Mouse (Mus musculus): ENCODE measurements around the gene Hoxa6.

Gene Hoxa6

DNA sequence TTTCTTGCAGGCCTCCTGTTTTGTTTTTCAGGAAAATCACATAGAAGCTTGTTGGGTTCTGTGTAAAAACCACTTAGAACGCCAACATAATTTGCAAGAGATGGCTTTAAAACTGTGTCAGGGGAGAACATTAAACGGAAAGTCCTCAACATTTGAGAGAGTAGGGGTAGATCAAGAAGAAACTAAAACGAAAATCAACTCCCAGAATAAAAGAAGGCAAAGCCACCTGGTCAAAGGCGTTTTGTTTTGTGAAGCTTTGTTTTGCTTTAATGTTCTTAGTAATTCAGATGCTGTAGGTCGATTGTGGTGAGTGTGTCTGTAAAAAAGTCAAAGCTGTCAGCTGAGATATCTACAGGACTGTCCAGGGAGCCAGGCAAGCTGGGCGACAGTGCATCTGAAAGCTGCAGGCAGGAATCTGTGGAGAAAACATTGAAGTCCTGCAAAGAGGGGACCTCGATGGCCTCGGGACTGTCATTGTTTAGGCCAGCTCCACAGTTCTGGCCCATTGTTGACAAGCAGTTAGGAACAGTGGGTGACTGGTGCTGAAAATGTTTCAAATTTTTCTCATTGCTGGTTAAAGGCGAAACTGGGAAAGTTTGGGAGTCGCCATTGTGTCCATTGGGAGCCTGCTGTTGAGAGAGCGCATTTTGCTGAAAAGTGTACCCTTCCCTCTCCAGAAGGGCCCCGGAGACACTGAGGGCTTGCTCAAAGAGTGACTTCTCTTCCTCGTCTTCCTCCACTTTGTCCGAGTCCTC, 45.7 kb downstream of the Hoxa6 start:
- no peak for DNase-seq (ENCODE audit: low spot score)

DNA sequence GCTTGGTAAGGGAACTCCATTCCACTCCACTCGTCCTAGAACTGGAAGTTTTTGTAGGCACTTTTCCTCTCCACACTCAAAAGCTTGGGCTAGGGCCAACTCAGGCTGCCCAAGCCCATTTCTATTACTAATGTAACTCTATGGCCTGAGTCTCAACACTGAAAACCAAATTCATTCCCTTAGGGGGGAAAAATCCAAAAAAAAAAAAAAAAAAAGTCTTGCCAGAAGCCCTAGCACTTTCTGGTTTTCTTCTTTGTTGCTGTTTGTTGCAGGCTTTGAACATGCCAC, 46.5 kb downstream of the Hoxa6 start:
- no peak for DNase-seq (ENCODE audit: low spot score)

DNA sequence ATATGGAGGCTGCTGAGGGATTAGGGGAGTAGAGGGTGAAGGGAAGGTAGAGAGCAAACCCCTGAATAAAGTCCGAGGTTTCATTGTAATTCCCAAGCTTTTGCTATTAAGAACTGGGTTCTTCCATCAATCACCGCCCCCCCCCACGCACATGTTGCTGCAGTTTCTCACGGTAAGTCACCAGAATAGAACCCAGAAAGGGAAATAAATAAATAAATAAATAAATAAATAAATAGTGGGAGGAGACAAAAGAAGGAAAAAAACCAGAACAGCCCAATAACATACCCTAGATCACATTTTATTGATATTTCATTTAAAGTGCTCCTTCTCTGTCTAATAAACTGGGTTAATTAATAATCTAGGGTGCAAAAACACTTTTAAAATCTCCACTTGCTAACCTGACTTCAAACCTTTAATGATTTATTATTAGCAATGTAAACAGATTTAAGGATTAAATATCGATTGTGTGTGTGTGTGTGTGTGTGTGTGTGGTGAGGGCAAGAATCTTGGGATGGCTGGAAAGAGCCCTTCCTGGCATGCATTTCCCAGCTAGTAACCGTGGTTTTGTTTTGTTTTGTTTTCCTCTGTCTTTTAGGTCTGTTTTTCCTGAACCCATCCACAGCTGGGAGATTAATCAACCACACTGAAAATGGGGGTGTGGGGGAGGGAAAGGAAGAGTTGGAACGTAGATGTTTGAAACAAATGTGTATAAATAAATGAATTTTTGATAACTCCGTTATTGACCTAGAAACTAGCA, 47.0 kb downstream of the Hoxa6 start:
- DNase-seq (ENCODE audit: low spot score) = no peak

DNA sequence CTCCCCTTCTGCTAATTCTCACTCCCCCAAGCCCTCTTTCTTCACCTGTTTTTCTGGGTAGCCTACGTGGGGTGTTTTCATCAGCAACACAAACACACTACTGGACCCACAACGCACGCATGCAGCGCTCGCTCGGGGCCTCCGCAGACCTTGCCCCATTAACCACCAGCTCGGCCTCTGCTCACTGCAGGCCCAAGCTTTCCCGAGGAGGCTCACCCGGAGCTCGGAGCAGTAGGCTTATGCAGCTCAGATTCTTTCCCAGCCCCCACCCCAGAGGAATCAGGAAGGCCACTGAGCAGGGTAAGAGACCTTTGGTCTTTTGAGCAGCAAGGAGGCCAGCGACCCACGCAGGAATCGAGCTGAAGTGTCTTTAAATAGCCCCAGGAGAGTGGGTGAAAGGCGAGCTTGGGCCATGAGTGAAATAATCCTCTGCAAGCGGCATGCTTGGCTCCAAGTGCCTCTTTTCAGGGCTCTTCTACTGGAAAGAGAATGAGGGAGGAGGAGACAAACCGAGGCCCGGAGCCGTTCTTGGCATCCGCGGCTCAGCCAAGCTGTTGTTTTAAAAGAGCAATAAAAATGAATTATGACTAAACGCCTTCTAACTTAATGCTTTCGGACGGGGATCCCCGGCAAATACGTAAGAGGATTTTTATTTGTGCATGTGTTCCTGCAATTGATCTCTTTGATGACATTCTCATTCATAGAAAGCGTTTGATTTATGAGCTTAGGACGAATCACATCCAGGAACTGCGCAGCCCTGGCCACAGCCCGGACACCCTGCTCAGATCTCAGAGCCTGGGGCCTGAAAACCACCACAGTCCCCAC, 47.8 kb downstream of the Hoxa6 start:
- DNase-seq (ENCODE audit: low spot score) = no peak

DNA sequence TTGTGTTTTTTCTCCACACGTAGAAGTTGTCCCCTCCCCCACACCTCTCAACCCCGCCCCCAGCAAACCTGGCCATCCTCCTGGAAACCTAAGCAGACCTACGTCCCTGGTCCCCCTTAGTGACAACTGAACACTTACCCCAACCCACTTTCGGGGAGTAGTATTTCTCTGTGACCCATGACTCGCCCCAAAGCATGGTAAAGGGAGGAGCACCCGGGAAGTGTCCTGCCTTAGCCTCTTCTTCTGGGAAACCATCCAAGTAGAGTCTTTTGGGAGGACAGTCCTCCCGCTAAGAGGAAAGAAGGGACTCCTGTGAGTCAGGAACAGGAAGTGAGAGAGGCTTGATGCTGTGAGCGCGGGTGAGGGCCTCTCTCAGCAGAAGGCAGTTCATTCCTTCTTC, 48.5 kb downstream of the Hoxa6 start:
- no peak for DNase-seq (ENCODE audit: low spot score)

DNA sequence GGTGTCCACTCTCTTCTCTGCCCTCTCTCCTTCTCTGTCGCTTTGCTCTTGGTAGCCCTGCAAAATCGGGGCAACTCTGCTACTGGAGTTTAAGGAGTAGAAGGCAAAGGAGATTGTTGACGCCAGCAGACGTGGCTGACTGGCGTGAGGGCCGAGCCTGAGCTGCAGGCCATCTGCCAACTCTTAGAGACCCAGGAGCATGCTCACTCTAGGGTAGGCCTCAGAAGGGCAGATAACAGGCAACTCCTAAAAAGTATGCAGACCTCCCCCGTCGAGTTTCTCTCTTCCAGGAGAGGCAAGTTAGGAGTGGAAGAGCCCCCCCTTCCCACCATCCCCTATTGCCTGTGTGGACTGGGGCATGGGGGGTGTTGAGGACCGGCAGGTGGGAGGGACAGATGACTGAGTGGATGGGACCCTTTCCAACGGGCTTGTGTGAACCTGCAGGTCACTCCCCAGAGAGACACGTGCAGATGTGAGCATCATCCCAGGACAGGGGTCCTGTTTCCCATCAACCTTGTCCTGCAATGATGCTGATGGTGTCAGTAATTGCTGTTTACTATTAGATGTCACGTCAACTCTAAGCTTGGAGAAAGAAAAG, 49.3 kb downstream of the Hoxa6 start:
- DNase-seq (ENCODE audit: low spot score) = no peak

DNA sequence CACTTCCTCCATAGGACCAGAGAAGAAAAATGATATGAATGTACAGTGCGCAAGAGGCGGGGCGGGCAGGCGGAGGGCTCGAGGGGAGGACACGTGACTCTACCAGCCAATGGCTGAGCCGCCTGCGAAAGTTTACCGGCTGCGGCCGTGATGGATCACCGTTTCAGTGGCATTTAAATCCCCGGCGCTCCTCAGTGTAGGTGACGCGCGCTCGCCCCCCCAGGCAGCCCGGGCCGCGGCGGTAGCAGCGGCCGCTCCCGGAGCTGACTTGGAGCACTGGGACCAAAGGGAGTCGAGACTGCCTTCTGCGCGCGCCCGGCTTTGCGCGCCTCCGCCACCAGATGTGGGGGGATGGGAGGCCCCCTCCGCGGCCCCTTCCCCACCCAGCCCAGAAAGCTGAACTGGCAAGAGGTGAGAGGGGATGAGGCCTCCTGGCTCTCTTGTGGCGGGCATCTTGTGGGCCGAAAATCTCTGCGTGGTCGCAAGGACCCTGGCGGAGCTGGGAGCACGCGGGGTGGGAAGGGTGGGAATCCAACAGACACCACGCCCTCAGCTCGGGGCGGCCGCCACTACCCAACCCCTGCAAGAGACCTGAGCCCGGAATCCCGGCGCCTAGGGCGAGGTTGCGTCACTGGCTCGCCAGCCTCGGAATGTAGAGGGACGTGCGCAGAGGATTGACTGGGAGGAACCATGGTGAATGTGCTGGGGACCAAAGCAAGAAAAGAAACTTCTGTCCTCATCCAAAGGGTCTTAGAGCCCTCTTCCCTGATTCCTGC, 50.1 kb downstream of the Hoxa6 start, which contains the start of gene Hoxa1:
TSS of gene Hoxa1 (minus strand) at position 42 of the 776 bp plus-strand sequence.
- peak; percentile 5 for DNase-seq (ENCODE audit: low spot score)

DNA sequence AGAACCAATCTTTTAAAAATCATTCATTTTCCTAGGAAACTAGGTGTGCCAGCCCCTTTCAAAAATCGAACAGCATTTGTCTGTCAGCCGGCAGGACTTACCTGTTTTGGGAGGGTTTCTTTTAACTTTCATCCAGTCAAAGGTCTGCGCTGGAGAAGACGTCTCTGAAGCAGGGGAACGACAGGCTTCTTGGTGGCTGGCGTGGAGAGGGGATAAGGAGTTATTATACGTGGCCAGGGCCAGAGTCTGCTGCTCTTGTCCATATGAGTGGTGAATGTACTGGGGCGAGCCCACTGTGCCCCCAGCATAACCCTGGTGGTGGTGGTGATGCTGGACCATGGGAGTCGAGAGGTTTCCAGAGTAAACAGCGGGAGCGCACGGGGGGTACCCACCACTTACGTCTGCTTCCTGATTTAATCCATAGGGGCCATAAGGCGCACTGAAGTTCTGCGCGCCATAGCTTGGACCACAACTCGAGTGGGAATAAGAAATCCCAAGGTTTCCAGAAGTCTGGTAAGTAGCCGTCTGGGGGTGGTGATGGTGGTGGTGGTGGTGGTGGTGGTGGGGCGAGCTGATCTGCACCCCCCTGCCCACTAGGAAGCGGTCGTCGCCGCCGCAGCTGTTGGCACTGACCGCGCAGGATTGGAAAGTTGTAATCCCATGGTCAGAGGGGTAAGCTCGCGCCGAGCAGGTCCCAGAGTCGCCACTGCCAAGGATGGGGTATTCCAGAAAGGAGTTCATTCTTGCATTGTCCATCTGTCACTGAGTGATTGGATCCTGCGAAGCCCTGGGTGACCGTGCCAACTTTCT, 50.9 kb downstream of the Hoxa6 start:
- no peak for DNase-seq (ENCODE audit: low spot score)

DNA sequence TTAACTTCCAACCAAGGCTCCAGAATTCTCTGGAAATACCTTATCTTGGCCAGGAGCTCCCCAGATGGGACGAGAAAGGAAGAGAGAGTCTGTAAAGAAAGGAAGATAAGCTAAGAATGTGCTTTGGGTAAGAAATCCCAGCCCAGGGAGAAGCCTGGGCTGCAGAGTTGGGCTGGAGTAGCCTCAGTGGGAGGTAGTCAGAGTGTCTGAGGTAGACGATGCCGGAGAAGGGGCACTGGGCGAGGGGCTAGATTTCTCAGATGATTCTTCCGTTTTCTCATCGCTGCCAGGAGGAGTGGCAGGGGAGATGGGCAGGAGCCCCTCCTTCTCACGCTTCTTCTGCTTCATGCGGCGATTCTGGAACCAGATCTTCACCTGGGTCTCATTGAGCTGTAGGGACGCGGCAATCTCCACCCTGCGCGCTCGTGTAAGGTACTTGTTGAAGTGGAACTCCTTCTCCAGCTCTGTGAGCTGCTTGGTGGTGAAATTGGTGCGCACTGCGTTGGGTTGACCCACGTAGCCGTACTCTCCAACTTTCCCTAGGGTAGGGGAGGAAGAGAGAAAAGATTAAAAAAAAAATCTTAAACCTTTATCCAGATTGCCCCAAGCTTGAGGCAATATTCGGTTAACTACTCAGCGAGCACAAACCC, 51.8 kb downstream of the Hoxa6 start:
- no peak for DNase-seq (ENCODE audit: low spot score)

Data from c-Kit-positive CD71-positive TER-119-positive erythroid progenitor cells, embryonic 14.5 days (primary cell).